Mouse (Mus musculus) erythroid progenitor cell, adult 5-6 weeks (primary cell): ENCODE results near the gene Kcnj10. TPM values are rescaled to one million over a fixed set of nuclear protein-coding genes. Genes with fewer than 3 reads are reported as not detected.

ENCODE experiments used
- ATAC-seq: replicated peaks from 2 replicates; pipeline ENCODE4 v1.8.0; 2016; ENCODE audit warnings: moderate number of reproducible peaks, mild to moderate bottlenecking, moderate TSS enrichment, inconsistent platforms; ENCODE audit not compliant: poor library complexity, low FRiP score, severe bottlenecking
- total RNA-seq, 2 experiments: library from RNA; stranded (forward) in 1 of 2; stranded (reverse) in 1 of 2; fragments of 150-400 nt in 1 of 2; fragments of 186-747, 209-891 nt in 1 of 2; gene quantifications; 2 replicates each; pipeline versions ENCODE4 v1.2.3 to v1.2.4; 2015 to 2017; ENCODE audit warnings: low replicate concordance in 2 of 2

Kcnj10 gene
- total RNA-seq (2015; ENCODE audit: low replicate concordance) = 8.8 and 13.0 TPM in 2 replicates
- total RNA-seq (2017; ENCODE audit: low replicate concordance) = 1.5 and 1.9 TPM in 2 replicates

DNA sequence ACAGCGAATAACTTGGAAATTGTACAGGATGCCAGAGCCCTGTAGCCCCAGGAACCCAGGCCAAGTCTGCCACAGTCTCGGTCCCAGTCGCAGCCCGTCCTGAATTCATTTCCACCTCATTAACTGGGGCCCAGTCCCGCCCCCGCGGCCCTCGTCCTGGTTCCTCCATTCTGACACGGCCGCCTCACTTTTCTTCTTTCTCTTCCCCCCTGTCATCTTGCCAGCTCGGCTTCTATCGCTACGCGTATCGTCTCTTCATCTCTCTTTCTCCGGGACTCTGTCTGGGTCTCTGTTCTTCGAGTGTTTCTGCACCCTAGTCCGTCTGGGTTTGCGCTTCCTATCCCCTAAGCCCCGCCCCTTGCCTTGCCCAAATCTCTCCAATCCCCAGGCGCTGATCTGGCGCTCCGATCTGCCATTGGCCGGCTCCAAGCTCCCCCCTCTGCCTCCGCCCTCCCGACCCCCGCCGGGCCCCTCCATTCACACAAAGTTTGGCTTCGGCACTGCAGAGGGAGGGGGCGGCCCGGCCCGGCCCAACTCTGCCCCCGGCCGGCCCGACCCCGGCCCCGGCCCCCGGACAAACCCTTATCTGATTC is at the start of gene Kcnj10:
Gene Kcnj10 (plus strand): TSS at position 482 of the 593 bp plus-strand sequence.
- ATAC-seq = no peak

DNA sequence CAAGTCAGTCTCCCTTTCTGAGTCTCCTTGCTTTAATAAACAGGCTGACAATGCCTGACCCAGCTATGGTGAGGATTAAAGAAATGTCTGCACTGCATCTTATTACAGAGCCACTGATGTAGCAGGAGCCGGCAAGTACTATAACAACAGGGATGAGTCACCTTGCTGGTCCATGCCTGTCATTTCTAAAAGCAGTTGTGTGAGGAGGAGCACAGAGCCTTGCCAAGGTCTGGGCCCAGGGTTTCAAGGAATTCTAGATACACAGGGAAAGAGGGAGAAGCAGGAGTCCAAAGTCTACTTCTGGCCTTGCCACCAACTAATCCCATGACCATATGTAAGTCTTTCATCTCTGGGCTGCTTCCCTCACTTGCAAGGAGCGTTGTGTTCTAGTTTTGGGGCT is 48.1 kb upstream of the Kcnj10 start:
- no peak for ATAC-seq

DNA sequence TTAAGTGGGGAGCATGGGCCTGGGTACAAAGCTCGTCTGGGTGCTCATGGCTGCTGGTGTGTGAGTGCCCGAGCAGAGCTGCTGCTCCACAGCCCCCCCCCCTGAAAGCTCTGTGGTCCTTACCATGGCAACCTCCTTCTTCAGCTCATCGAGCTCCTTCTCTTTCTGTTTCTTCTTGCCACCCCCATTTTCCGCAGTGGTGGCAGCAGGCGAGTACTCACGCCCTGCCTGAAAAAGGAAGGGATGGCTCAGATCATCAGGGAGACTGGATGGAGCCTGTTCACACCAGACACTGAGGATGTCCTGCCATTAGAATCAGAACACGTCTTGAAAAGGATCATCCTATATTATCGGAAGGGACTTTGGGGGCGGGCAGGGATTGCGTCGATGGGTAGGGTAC is 47.6 kb upstream of the Kcnj10 start:
- no peak for ATAC-seq

DNA sequence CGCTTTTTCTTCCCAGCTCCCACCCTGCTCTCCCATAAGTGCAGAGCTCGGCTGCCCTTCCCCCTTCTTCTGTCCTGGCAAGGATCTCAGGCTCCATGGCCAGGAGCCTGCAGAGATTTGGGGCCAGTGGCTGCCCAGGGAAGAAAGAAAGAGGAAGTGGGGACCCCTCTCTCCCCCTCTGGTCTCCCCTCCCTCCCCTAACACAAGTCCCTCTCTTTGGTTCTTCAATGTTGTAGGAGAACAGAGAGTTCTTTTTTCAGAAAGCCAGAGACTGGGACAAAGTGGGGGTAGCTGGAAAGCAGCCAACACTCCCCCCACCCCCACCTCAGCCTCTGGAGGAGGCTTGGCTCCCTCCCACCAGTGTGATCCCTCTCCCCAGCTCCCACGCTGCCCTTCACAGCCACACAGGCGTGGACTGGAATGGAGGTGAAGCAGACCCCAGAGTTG is 45.2 kb upstream of the Kcnj10 start:
- no peak for ATAC-seq

DNA sequence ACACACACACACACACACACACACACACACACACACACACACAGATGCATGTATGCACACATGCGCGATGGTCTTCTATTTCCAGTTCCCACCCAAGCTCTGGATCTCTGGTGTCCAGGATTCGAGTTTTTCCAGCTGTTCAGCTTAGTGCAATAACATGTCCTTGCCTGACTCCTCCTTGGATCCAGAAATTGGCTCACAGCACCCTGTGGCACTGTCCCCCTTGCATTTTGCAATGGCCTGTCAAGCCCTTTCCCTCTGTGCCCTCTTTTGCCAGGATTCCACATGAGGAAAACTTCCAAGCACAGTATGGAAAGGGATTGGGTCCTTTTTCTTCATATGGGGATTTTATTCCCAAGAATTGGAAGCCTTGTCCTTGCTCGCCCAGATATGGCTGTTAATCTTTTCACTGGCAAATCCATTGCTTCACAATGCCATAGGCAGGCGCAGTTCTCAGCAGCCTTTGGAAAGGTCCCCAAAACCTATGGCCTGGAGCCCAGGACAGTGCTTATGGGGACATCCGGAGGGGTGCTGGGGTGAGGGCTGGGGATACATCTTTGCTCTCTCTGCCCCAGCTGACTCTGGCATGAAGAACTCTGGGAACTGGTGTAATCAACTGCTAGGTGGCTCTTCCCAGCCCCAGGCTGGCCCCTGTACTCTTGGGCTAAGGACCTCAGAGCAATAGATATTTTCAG is 44.0 kb upstream of the Kcnj10 start:
- ATAC-seq = no peak

DNA sequence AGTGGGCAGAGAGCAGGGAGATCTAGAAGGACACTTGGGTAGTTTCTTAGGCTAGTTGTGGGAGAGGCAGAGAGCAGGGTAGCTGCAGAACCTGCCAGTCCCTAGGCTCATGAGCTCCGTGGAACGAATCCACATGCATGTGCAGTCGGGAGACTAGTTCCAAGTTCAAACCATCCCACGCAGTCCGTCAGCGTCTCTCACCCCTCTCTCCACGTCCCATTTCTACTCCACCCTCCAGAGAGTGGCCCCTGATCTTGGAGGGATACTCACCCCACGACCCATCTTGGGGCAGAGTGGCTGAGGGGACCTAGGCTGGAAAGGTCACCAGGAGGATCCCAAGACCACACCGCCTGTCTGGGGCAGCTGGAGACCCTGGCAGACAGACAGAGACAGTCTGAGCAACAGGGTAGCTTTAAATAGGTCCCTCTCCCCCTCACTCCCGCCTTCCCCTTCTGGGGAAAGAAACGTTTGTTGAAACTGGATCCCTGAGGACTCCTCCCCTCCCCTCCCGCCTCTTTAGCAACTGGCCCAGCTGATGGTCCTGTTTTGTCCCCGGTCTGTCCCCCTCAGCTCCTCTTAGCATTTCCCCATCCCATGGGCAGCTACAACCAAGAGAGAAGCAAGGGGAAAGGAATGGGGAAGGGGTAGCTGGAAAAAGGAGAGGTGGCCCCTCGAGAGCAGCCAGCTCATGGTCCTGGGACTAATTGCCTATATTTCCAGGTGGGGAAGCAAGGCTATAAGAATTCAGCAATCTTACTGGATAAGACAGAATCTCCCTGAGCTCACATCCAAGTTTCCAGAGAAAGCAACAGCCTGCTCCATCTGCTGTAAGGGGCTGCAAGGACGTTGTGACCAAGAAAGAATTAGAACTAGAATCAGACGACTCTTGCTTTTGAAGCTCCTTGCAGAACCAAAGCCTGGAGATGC is 43.1 kb upstream of the Kcnj10 start, which contains the start of gene Atp1a2:
Gene Atp1a2 (minus strand): TSS at position 454 of the 927 bp plus-strand sequence.
- no peak for ATAC-seq

DNA sequence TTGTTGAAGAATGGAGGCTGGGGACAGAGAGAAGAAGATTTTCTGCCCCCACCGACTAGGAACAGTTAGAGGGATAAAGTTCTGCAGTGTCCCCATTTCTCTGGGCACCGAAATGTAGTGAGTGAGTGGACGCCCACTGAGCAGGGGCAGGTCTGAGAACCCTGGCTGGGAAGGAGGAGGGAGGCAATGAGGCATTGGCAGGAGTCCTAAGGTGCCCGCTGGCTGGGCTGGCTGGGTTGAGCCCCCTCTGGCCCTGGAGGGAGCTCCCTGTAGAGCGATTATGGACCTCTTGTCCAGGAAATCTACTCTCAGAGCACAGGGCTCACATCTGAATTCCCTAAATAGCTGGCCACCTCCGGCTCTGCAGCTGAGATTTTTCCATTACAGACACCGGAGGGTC is 41.5 kb upstream of the Kcnj10 start:
- ATAC-seq = no peak

DNA sequence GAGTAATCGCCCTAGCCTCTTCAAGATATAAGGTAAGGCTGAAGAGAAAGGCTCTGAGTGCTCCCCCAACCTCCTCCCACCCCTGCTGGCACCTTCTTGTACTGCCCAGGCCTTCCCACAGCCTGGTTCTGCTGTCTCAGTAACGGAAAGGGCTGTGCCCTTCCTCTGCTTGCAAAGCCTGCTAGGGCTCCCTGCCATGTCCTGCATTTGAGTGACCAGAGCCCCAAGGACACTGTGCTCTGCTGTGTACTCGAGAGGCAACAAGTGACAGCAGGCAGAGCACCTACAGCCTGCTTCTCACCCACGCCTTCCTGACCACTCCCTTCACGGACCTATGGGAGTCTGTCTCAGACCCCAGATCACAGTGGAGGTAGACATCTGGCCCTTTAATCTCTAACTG is 40.8 kb upstream of the Kcnj10 start:
- ATAC-seq = no peak

DNA sequence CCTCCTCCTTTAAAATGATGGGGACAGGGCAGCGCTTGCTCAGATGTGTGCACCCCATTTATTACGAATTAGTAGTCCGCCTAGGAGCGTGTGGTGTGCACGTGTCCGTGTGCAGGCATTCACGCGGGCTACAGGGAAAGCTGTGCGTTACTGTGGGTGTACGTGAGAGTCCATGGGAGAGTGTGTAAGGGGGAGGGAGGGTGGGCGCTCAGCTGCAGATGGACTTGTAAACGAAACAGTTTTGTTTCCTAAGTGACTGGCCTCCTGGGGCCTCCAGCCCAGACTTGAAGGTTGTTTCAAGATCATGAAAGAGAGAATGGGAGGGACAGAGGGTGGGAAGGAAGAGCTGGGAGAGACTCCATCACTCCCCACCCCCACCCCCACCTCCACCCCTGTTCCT is 39.8 kb upstream of the Kcnj10 start:
- no peak for ATAC-seq

DNA sequence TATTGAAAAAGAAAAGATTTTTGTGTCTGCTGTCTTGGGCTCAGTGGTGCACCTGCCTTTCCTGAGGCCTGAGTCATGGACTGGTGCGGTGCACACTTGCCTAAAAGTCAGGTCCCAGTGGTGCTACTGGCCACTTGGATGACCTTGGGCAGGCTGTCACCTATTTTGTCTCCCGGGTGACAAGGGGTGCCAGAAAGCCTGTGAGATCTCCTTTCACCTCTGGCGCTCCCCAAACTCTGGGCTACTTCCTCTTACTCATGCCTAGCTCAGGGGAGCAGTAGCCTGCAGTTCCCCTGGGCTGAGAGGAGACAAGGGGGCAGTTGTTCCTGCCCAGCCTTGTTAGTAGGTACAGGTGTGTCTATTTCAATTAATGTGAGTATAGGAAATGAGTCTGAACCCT is 38.7 kb upstream of the Kcnj10 start:
- no peak for ATAC-seq

DNA sequence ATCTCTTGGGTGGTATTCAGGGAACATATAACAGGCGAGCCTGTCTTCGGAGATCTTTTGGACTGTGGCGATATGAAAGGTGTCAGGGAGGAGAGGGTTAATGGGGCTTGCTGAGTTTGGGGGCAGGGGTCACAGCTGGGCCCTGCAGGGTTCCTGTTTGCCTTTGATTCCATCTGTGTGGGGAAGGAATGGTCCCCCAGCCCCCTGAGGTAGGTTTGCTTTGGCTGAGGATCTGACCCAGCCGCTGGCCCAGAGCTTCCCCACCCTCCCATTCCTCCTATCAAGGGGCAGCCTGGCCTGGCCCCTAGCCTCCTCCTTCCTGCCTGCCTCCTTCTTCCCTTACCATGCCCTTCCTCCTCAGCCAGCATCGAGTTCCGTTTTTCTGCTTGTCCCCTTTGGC is 38.2 kb upstream of the Kcnj10 start:
- ATAC-seq = no peak

DNA sequence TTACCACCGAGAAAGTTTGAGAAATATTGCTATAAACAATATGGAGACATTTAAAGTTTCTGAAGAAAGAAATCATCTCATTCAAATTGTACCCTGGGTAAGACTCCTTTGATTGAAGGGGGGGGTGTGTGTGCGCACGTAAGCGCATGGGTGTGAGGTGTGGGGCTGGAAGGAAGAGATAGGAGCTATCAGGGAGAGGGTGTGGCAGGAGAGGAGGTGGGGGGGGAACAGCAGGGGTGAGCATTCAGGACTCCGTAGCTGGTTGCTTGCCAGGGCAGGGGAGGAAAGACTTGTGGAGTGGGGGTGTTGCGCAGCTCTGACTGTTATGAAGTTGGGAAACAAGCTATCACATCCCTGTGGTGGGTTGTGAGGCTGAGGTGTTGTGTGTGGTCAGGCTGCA is 36.6 kb upstream of the Kcnj10 start:
- no peak for ATAC-seq

DNA sequence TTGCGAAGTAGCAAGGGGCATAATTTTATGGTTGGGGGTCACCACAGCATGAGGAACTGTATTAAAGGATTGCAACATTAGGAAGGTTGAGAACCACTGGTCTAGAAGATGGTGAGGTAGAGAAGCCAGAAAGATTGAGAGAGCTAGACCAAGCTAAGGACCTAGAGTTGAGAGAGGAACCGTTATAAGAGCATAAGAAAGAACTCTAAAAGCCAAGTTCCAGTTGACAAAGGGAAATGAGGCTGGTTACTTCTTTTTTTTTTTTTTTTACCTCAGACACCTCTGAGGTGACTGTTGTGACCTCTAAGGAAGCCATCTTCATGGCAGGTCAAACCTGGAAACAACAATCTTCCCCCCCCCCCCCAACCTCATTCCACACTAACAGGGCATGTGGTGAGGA is 35.9 kb upstream of the Kcnj10 start:
- no peak for ATAC-seq

DNA sequence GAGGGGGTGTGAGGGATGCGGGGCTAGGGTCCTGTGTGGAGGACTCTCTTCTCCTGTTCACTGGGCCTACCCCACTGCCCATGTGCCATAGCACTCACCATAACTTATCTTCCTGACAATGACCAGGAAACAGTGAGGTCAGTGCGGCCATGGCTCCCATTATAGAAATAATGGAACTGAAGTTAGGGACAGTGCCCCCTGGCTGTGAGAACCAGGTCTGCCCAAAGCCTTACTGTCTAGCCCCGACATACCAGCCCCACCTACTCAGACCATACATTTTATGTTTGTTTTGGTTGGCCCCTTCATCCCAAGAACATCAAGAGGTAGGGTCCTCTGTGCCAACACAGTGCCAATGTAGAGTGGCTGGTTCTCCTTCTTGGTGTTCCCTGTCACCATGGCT is 35.4 kb upstream of the Kcnj10 start:
- ATAC-seq = no peak

DNA sequence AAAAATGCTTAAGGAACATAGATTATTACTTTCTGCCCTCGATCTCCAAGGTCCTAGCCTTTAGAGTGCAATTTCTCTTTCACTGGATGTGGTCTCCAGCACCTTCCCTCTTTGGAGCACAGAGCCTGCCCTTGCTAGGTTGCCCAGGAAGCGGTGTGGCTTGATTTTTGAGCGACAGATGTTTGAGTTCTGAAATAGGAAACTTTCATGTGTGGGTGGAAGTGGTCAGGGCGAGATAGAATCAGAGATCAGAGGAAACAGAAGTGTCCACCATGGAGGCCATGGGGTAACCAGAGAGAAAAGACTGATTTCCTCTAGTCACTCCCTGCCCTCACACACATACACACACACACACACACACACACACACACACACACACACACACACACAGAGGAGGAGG is 34.8 kb upstream of the Kcnj10 start:
- no peak for ATAC-seq

DNA sequence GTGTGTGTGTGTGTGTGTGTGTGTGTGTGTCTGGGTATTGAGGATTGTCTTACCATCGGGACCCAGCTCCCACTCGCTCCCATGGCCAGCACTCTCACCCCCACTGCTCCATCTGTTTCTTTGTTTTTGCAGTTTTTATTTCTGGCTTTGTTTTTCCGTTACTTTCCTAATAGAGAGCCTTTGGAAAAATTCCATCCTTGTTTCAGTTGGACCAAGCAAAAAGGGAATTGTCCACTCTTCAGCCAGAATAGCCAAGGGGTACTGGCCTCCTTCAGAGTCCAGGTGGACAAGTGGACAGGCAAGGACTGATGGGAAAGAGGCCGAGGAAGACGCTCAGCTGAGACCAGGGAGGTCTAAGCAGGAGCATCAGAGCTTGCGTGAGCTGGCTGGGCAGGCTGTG is 34.1 kb upstream of the Kcnj10 start:
- no peak for ATAC-seq

DNA sequence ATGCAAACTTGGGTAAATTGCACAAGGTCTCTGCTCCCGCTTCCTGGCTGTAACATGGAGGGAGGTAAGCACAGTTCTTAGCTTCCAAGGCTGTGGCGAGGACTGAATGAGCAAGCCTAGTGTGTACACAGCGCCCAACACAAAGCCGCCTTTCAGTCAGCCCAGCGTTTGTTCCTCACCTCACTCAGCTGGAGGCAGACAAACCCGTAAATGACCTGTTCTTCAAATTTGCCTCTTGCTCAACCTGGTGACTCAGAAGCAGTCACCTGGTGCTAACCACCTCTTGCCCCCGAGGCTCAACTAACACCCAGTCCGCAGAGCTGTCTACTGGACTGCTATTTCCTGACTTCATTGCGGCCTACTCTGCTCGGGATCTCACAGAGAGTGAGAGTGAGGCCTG is 33.1 kb upstream of the Kcnj10 start:
- ATAC-seq = no peak

DNA sequence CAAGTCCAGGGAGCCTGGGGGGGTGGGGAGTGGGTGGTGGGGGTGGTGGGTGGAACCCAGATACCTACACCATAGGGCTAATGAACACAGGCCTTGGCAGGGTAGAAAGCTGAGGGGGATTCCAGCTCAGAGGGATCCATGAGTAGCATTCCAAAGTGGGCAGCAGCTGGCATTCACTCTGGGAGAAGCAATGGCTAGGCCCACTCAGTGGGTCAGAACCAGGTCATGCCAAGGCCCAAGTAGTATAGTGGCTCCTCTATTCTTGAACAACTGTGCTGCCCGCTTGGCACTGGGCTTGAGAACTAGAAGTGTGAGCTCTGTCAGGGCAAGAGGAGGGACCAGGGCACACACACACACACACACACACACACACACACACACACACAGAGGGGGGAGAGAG is 32.6 kb upstream of the Kcnj10 start:
- no peak for ATAC-seq

DNA sequence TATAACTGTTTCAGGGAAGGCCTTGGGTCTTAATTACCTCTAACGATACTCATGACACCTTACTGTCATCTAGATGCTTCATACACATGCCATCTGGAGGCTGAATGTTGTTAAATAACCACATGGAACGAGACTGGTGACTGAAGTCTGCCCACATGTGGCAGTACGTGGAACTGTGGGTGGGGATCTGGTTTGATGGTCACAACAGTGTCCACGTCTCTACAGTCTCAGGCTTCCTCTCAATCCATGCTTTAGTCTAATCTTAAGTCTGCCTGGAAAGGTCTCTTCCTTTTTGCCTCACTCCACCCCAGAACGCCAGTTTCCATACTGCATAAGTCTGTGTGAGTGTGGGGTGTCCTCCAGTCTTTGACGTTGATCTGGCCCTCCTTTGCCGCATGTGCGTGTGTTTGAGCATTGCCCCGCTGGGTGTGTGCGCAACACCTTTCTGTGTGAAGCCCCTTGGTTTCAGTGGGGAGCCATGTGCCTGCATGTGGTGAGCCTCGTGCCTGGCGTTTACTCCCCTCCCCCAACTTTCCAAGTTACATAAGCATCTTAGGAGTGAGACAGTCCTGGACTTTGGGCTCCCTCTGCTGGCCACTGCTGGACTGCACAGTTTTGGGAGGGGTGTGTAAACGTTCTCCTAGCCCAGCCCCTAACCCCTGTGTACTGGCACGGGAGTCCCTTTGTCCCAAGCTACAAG is 31.2 kb upstream of the Kcnj10 start:
- ATAC-seq = peak; percentile 60
